Mouse (Mus musculus) midbrain, embryonic 11.5 days (tissue): ENCODE measurements around the gene Cd3eap. TPM values are rescaled to one million over a fixed set of nuclear protein-coding genes. Genes with fewer than 3 reads are reported as not detected.

Source experiments
- ATAC-seq: fragments of 200-750 bp; cut with Nextera tagmentation; 2 replicates; pipeline ENCODE4 v1.8.0; 2017; ENCODE audit warnings: moderate TSS enrichment, moderate library complexity; ENCODE audit not compliant: low FRiP score
- DNase-seq: peaks from one replicate; pipeline ENCODE4 v3.0.0; 2015; ENCODE audit warnings: low spot score; ENCODE audit errors: missing footprints
- H3K27ac ChIP-seq: fragments of 300-500 bp; sonication (generic); 2 replicates; pipeline ENCODE4 v1.5.1; 2014; ENCODE audit warnings: low read depth, low read length
- H3K27me3 ChIP-seq: fragments of 300-500 bp; sonication (generic); 2 replicates; pipeline ENCODE4 v1.6.1; 2014; ENCODE audit warnings: mild to moderate bottlenecking, low read length, moderate library complexity, mixed read lengths; ENCODE audit not compliant: control insufficient read depth, insufficient read depth
- H3K36me3 ChIP-seq: fragments of 300-500 bp; sonication (generic); 2 replicates; pipeline ENCODE4 v1.6.1; 2014; ENCODE audit warnings: mild to moderate bottlenecking, low read length, moderate library complexity, mixed read lengths; ENCODE audit not compliant: control insufficient read depth, insufficient read depth
- H3K4me1 ChIP-seq: fragments of 300-500 bp; sonication (generic); 2 replicates; pipeline ENCODE4 v1.6.1; 2014; ENCODE audit warnings: low read length; ENCODE audit not compliant: control insufficient read depth, insufficient read depth
- H3K4me2 ChIP-seq: fragments of 300-500 bp; sonication (generic); 2 replicates; pipeline ENCODE4 v1.6.1; 2014; ENCODE audit warnings: mild to moderate bottlenecking, moderate library complexity
- H3K4me3 ChIP-seq: fragments of 300-500 bp; sonication (generic); 2 replicates; pipeline ENCODE4 v1.5.1; 2014; ENCODE audit warnings: low read depth, low read length
- H3K9ac ChIP-seq: fragments of 300-500 bp; sonication (generic); 2 replicates; pipeline ENCODE4 v1.6.1; 2014; ENCODE audit warnings: low read length
- H3K9me3 ChIP-seq: fragments of 300-500 bp; sonication (generic); 2 replicates; pipeline ENCODE4 v1.6.1; 2016; ENCODE audit warnings: low read length; ENCODE audit not compliant: control insufficient read depth
- WGBS: fragments of 180-500 bp; shearing (Covaris S2); extraction: QIAGEN DNeasy Blood & Tissue Kit; methylation state at CpG from one replicate; pipeline ENCODE4 v1.1.7; 2014; 5-methylcytosine and 5-hydroxymethylcytosine counted together
- polyA plus RNA-seq: library from polyadenylated mRNA; unstranded; fragments of >200 nt; fragmentation: Nextera tagmentation; extraction: Ambion mirVana; gene quantifications from 2 replicates; pipeline ENCODE4 v1.2.1, GENCODE M21; 2014

Gene Cd3eap
- polyA plus RNA-seq = 15.1 and 15.4 TPM in 2 replicates

DNA sequence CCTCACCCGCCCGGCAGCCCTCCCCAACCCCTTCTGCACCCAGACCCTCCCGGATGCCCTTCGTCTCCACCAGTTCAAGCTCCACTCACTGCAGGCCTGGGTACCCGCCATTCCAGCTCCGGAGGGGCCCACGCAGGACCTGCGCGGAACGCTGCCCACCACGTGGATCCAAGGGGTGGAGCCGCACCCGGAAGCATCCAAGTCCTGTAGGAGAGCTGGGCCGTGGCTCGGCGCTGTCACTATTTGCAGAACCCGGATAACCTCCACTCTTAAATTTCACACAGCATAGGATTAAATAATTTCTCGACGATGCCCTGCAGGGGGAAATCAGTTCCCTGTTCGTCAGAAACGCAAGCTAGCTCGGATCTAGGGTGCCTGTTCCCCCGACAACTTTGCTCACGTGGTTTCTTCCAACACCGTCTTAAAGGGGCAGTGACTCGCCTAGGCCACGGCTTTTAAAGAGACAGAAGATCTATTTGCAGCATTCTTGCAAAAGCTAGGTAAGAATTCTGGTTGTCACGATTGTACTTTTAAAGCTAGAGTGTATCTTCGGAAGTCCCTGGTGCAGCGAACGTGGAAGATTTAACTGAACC, at the start of gene Cd3eap, which contains the start of gene Ppp1r13l:
Gene Cd3eap (minus strand): TSS at position 185 of the 593 bp plus-strand sequence.
Gene Ppp1r13l (plus strand): TSS at position 451 of the 593 bp plus-strand sequence.
- H3K27me3 ChIP-seq = no peaks in the 10 kb centered on the region
- ATAC-seq = peak; percentile 73
- under 1% methylated on average over 29 of the region's 31 CpGs for WGBS

DNA sequence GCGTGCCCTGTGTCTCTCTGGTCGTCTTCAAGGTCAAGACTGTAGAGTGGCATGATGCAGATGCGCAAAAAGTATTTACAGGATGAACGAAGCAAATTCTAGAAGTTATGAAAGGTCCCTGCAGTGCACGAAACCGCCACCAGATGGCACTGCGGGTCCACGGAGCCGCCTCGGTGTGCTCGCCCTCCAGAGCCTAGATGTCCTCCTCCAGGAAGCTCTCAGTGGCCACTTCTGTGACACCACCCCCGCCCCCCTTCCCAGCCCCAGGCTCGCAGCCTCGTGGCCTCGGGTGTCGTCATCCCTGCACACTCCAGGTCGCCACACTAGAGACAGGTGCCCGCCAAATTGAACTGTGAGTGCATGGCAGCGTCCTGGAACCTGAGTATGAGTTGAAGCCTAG, 46.1 kb upstream of the Cd3eap start:
- H3K4me2 ChIP-seq = no peak overlapping the region; the same call in 1 of the 2 replicates
- H3K9ac ChIP-seq = no peak overlapping the region
- ATAC-seq = peak; percentile 77
- H3K9me3 ChIP-seq = 0 out of 2 replicates have a peak, but pooled peaks cover 2% of the 10 kb centered on the region
- 3% methylated on average over 19 of the region's 19 CpGs for WGBS
- no peak overlapping the region for H3K4me3 ChIP-seq
- DNase-seq = peak; percentile 100
- H3K36me3 ChIP-seq = no peaks in the 10 kb centered on the region
- no peak overlapping the region for H3K27ac ChIP-seq
- H3K4me1 ChIP-seq = peaks cover 5% of the 10 kb centered on the region; the same call in 1 of the 2 replicates
- H3K27me3 ChIP-seq = peaks cover 30% of the 10 kb centered on the region

More for the DNA sequence above, at the start of gene Cd3eap, which contains the start of gene Ppp1r13l:
- Histone ChIP-seq H3K4me2 (peak within 1 kb of the TSS; percentile 83), H3K4me1 (peaks cover 27% of the 10 kb centered on the region), H3K4me3 (peak within 1 kb of the TSS; percentile 70), H3K36me3 (peaks cover 10% of the 10 kb centered on the region), H3K9me3 (no peaks in the 10 kb centered on the region), H3K27ac (peak within 1 kb of the TSS; percentile 20; the same call in 1 of the 2 replicates), H3K9ac (peak within 1 kb of the TSS; percentile 70)
- DNase-seq = peak; percentile 99

DNA sequence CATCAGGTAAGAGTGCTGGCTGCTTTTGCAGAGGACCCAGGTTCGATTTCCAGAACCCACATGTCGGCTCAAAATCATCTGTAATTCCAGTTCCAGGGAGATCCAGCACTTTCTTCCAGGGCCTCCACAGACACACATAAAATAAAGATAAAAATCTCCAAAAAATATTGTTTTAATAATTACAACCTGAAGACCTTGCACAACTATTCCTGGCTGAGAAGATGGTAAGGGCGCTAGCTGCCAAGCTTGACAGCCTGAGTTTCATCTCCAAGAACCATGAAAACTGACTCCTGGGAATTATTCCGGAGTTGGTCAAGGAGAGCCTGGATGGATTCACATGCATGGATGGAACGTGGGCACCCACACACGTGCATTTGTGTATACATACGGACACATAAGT, 45.2 kb upstream of the Cd3eap start, which contains the start of gene Ckm:
Gene Ckm (plus strand): TSS at position 301 of the 400 bp plus-strand sequence.
- no peak within 1 kb of the TSS for H3K27ac ChIP-seq
- H3K9me3 ChIP-seq = 0 out of 2 replicates have a peak, but pooled peaks cover 2% of the 10 kb centered on the region
- no peak for ATAC-seq
- H3K36me3 ChIP-seq = no peaks in the 10 kb centered on the region
- WGBS = 54% methylated on average over 7 of the region's 7 CpGs
- peaks cover 30% of the 10 kb centered on the region for H3K27me3 ChIP-seq
- H3K9ac ChIP-seq = peak within 1 kb of the TSS; percentile 52
- H3K4me3 ChIP-seq = peak within 1 kb of the TSS; percentile 47
- peak within 1 kb of the TSS; percentile 66 for H3K4me2 ChIP-seq
- DNase-seq = no peak
- H3K4me1 ChIP-seq = peaks cover 7% of the 10 kb centered on the region; the same call in 1 of the 2 replicates

DNA sequence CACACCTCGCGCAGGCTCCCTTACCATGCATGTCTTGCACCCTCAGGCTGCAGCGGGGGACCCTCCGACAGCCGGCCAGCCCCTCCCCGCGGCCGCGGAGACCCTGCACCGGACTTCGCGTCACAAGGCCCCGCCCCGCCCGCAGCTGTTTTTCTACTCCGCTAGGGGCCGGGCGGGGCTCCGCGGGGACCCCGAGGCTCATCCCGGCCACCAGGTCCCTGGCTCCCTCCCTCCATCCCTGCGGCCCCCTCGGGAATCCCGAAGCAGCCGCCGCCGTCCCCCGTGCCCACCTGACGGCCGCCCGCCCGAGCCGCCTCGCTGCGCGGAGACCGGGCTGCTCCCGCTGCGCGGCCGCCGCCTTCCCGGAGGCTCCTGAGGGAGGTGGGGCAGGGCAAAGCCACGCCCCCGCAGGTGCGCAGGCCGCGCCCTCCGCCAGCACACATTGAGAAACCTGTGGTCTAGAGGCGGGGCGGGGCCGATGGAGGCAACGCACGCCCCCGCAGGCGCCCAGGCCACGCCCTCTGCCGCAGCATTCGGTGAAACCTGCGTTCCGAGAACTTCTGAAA, 44.5 kb upstream of the Cd3eap start, which contains the start of gene Klc3:
Gene Klc3 (minus strand): TSS at position 374 of the 566 bp plus-strand sequence.
- Histone ChIP-seq H3K27ac (no peak within 1 kb of the TSS), H3K9ac (peak within 1 kb of the TSS; percentile 52), H3K9me3 (0 out of 2 replicates have a peak, but pooled peaks cover 2% of the 10 kb centered on the region), H3K27me3 (peaks cover 36% of the 10 kb centered on the region), H3K36me3 (no peaks in the 10 kb centered on the region), H3K4me1 (peaks cover 10% of the 10 kb centered on the region; the same call in 1 of the 2 replicates), H3K4me3 (peak within 1 kb of the TSS; percentile 47), H3K4me2 (peak within 1 kb of the TSS; percentile 66)
- ATAC-seq = peak; percentile 31
- 2% methylated on average over 57 of the region's 62 CpGs for WGBS
- peak; percentile 90 for DNase-seq

DNA sequence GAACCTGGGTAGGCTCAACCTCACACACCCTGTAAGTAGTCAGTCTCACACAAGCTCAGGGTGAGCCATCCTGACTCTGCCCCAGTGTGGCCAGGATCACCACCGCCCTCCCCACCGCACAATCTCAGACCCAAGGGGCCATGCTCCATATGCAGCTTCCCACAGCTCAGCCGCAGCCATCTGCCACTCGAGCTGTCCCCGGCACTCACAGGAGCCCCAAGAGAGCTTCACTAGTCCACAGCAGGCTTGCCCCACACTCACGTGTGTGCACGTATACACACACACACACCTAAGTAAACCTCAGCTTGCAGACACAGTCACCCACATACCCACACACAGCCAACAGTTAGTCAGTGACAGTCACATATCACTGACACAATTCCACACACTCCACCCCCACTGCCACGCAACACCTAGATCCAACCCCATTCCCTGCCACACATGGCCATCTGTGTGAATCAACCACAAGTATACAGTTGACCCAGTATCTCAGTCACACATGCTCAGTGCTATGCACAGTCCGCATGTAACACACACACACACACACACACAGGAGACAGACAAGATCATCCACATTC, 43.3 kb upstream of the Cd3eap start:
- no peak overlapping the region for H3K9ac ChIP-seq
- no peak overlapping the region for H3K27ac ChIP-seq
- 78% methylated on average over 9 of the region's 9 CpGs for WGBS
- no peak overlapping the region for H3K4me2 ChIP-seq
- peaks cover 36% of the 10 kb centered on the region for H3K27me3 ChIP-seq
- 0 out of 2 replicates have a peak, but pooled peaks cover 2% of the 10 kb centered on the region for H3K9me3 ChIP-seq
- no peaks in the 10 kb centered on the region for H3K36me3 ChIP-seq
- DNase-seq (peak; percentile 82), ATAC-seq (0 out of 2 replicates have a peak, but pooled peaks have one; percentile 7)
- no peak overlapping the region for H3K4me3 ChIP-seq
- H3K4me1 ChIP-seq = peaks cover 10% of the 10 kb centered on the region; the same call in 1 of the 2 replicates

DNA sequence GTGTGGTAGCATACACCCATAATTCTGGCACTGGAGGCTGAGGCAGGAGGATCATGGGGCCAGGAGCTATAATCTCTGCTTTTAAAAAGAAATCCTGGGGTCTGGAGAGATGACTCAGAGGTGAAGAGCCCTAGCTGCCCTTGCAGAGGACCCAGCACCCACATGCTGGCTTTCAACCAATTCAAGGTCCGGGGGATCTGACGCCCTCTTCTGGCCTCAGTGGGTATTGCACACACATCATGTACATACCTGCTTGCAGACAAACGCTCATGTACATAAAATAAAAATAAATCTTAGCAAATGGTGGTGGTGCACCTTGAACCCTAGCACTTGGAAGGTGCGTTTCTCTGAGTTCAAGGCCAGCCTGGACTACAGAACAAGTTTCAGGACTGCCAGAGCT, 41.7 kb upstream of the Cd3eap start:
- ATAC-seq = no peak
- Histone ChIP-seq H3K27ac (no peak overlapping the region), H3K27me3 (peaks cover 34% of the 10 kb centered on the region), H3K4me2 (no peak overlapping the region), H3K9me3 (0 out of 2 replicates have a peak, but pooled peaks cover 2% of the 10 kb centered on the region), H3K36me3 (no peaks in the 10 kb centered on the region), H3K4me1 (peaks cover 10% of the 10 kb centered on the region; the same call in 1 of the 2 replicates), H3K4me3 (no peak overlapping the region), H3K9ac (no peak overlapping the region)
- WGBS = 83% methylated on average over 4 of the region's 4 CpGs
- DNase-seq = peak; percentile 80

DNA sequence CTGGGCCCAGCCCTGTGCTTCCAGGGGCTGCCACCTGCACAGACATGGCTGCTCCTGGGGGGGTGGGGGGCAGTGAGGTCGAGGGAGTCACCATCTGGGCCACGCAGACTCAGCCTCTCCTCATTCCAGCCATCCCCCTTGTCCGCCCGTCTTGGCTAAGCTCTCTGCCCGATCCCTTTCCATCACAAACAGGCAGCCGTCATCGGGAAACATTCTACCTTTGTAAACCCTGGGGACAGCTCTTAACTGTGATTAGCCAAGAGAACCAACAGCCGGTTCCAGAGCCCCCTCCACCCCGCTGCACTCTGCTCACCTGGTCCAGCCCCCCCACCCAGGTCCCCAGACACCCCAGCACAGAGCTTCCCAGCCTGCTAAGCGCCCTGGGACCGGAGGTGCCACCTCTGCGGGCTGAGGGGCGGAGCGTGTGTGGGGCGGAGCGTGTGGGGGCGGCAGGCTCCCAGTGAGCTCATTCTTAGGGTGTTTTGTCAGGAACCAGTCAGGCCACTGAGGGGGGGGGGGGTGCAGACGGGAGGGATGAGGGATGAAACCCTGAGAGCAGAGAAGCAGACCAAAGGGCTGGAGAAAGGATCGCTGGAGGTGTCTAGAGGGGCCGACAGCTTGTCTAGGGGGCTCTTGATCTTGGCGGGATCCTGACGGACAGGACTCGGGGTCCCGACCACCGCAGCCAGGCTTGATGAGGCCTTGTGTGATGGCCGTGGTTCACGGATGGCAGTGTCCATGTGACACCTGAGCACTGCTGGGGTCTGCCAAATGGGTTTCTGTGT, 40.4 kb upstream of the Cd3eap start:
- peaks cover 9% of the 10 kb centered on the region; the same call in 1 of the 2 replicates for H3K4me1 ChIP-seq

DNA sequence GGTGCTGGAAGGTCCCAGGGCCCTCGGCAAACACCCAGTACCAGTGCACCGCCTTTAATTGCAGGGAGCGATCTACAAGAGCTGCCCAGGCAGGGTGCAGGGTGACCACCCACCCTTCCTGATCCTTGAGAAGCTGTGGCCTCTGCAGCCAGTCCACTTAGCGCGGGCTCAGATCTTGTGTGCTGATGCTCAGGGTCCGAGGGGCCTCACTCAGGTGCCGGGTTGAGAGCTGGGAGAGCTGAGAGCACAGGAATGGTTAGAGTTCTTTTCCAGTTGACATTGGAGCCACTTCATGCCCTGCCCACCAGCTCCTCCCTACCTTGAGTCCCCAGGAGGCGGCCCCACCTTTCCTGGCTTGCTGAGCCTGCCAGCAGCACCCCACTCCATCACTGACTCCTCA, 35.2 kb upstream of the Cd3eap start:
- Histone ChIP-seq H3K4me1 (peaks cover 3% of the 10 kb centered on the region; the same call in 1 of the 2 replicates), H3K4me3 (no peak overlapping the region), H3K27ac (no peak overlapping the region), H3K27me3 (peaks cover 6% of the 10 kb centered on the region), H3K9me3 (no peaks in the 10 kb centered on the region), H3K4me2 (no peak overlapping the region), H3K9ac (no peak overlapping the region), H3K36me3 (peaks cover 36% of the 10 kb centered on the region)
- 92% methylated on average over 8 of the region's 8 CpGs for WGBS
- ATAC-seq (no peak), DNase-seq (peak; percentile 54)

More for the DNA sequence above, 40.4 kb upstream of the Cd3eap start:
- peak; percentile 29; the same call in 1 of the 2 replicates for ATAC-seq
- 0 out of 2 replicates have a peak, but pooled peaks cover 2% of the 10 kb centered on the region for H3K9me3 ChIP-seq
- peak overlapping the region; percentile 41 for H3K4me2 ChIP-seq
- peaks cover 4% of the 10 kb centered on the region for H3K36me3 ChIP-seq
- no peak overlapping the region for H3K27ac ChIP-seq
- peaks cover 30% of the 10 kb centered on the region for H3K27me3 ChIP-seq
- peak overlapping the region; percentile 19 for H3K4me3 ChIP-seq
- WGBS = 2% methylated on average over 27 of the region's 27 CpGs
- H3K9ac ChIP-seq = peak overlapping the region; percentile 42
- DNase-seq = peak; percentile 91
